Mouse (Mus musculus) erythroblast, embryonic 14.5 days (primary cell): Measurements from ENCODE around the gene Plxna2.

Source experiments
- GATA1 ChIP-seq: IDR thresholded peaks from 2 replicates; pipeline ENCODE4 v1.6.1; 2012; ENCODE audit warnings: low read length, inconsistent platforms, mixed read lengths
- TAL1 ChIP-seq: IDR thresholded peaks from 3 replicates; pipeline ENCODE4 v1.6.1; 2012; ENCODE audit warnings: low read length, inconsistent platforms, mixed read lengths

GRCm38 (mm10) chr1:194720406-194720805 is 102.4 kb downstream of the Plxna2 start:
- TF ChIP-seq GATA1 (no peak), TAL1 (no peak)
